Mouse (Mus musculus) heart, adult 8-10 months (tissue): Measurements from ENCODE around the gene Zranb1. TPM values are rescaled to one million over a fixed set of nuclear protein-coding genes. Genes with fewer than 3 reads are reported as not detected.

Experiments
- DNase-seq: peaks from one replicate; pipeline ENCODE4 v3.0.0; 2022; ENCODE audit warnings: low spot score
- total RNA-seq, 4 experiments: library from RNA; stranded (reverse); gene quantifications; 2 replicates each; pipeline ENCODE4 v1.2.4; 2022

Zranb1 gene
- total RNA-seq, 4 experiments from 2014 or later, result 34.2 to 39.8 (median 37.6) TPM

GRCm38 (mm10) chr7:132927201-132927600 lies 3.7 kb upstream of the Zranb1 start:
- no peak for DNase-seq

- DNase-seq, result no peak
Observed at GRCm38 (mm10) chr7:132930055-132930454, 887 bp upstream of the Zranb1 start.

GRCm38 (mm10) chr7:132931560-132932351 lies 814 bp downstream of the Zranb1 start:
- peak; percentile 55 for DNase-seq

- DNase-seq, result no peak
Observed at GRCm38 (mm10) chr7:132933331-132933730, 2.4 kb downstream of the Zranb1 start.

GRCm38 (mm10) chr7:132934743-132935142 lies 3.8 kb downstream of the Zranb1 start:
- no peak for DNase-seq

GRCm38 (mm10) chr7:132939118-132939517 lies 8.2 kb downstream of the Zranb1 start:
- DNase-seq, result no peak

GRCm38 (mm10) chr7:132940569-132940968 lies 9.6 kb downstream of the Zranb1 start:
- no peak for DNase-seq

- no peak for DNase-seq
Observed at GRCm38 (mm10) chr7:132949968-132950367, 19.0 kb downstream of the Zranb1 start.

- no peak for DNase-seq
Observed at GRCm38 (mm10) chr7:132950613-132951012, 19.7 kb downstream of the Zranb1 start.

GRCm38 (mm10) chr7:132964395-132964794 lies 33.5 kb downstream of the Zranb1 start:
- DNase-seq, result no peak

- no peak for DNase-seq
Observed at GRCm38 (mm10) chr7:132965707-132966106, 34.8 kb downstream of the Zranb1 start.

- no peak for DNase-seq
Observed at GRCm38 (mm10) chr7:132972079-132972478, 41.1 kb downstream of the Zranb1 start.

- DNase-seq, result no peak
Observed at GRCm38 (mm10) chr7:132976079-132976478, 45.1 kb downstream of the Zranb1 start.

- no peak for DNase-seq
Observed at GRCm38 (mm10) chr7:132977981-132978380, 47.0 kb downstream of the Zranb1 start.

GRCm38 (mm10) chr7:132982639-132983038 lies 51.7 kb downstream of the Zranb1 start:
- DNase-seq, result no peak

GRCm38 (mm10) chr7:132989839-132990238 lies 58.9 kb downstream of the Zranb1 start:
- DNase-seq, result no peak

- no peak for DNase-seq
Observed at GRCm38 (mm10) chr7:132991240-132991900, 60.4 kb downstream of the Zranb1 start.

- DNase-seq, result no peak
Observed at GRCm38 (mm10) chr7:132992967-132993615, 62.1 kb downstream of the Zranb1 start.

- DNase-seq, result no peak
Observed at GRCm38 (mm10) chr7:132994120-132994519, 63.2 kb downstream of the Zranb1 start.

- DNase-seq, result no peak
Observed at GRCm38 (mm10) chr7:132994628-132995191, 63.8 kb downstream of the Zranb1 start.

- no peak for DNase-seq
Observed at GRCm38 (mm10) chr7:132996391-132996790, 65.4 kb downstream of the Zranb1 start.

GRCm38 (mm10) chr7:132998639-132999038 lies 67.7 kb downstream of the Zranb1 start:
- DNase-seq, result no peak
